Mouse (Mus musculus): ENCODE measurements around the gene Nmt1.

The Nmt1 gene

GRCm38 (mm10) chr11:103028176-103028891, at the start of gene Nmt1, which contains the start of gene Dcakd:
Gene Nmt1, plus strand, starts transcription at chr11:103028190.
Gene Dcakd, minus strand, starts transcription at chr11:103028333.
- in situ Hi-C loops (cut with MboI, MseI) = no loop called here

- in situ Hi-C loops (cut with MboI, MseI) = no loop called here
Measured at GRCm38 (mm10) chr11:102981151-102981890, 46.7 kb upstream of the Nmt1 start.

GRCm38 (mm10) chr11:102984086-102984485, 43.9 kb upstream of the Nmt1 start:
- in situ Hi-C loops (cut with MboI, MseI) = no loop called here

GRCm38 (mm10) chr11:102984615-102985014, 43.4 kb upstream of the Nmt1 start:
- in situ Hi-C loops (cut with MboI, MseI) = no loop called here

- in situ Hi-C loops (cut with MboI, MseI) = no loop called here
Measured at GRCm38 (mm10) chr11:102985160-102985559, 42.8 kb upstream of the Nmt1 start.

GRCm38 (mm10) chr11:102989641-102990151, 38.3 kb upstream of the Nmt1 start:
- in situ Hi-C loops (cut with MboI, MseI) = loop anchor here (5.0 kb wide), 1 partner anchor 92 kb away; no protein-coding TSS in a partner anchor

GRCm38 (mm10) chr11:102990152-102990663, 37.8 kb upstream of the Nmt1 start:
- in situ Hi-C loops (cut with MboI, MseI) = loop anchor here (5.0 kb wide), 1 partner anchor 93 kb away; no protein-coding TSS in a partner anchor

GRCm38 (mm10) chr11:102991681-102992080, 36.3 kb upstream of the Nmt1 start:
- in situ Hi-C loops (cut with MboI, MseI) = loop anchor here (5.0 kb wide), 1 partner anchor 94 kb away; no protein-coding TSS in a partner anchor

- in situ Hi-C loops (cut with MboI, MseI) = loop anchor here (5.0 kb wide), 1 partner anchor 96 kb away; no protein-coding TSS in a partner anchor
Measured at GRCm38 (mm10) chr11:102992940-102993339, 35.0 kb upstream of the Nmt1 start.

GRCm38 (mm10) chr11:102993420-102994029, 34.5 kb upstream of the Nmt1 start:
- in situ Hi-C loops (cut with MboI, MseI) = loop anchor here (5.0 kb wide), 1 partner anchor 96 kb away; no protein-coding TSS in a partner anchor

- in situ Hi-C loops (cut with MboI, MseI) = loop anchor here (5.0 kb wide), 1 partner anchor 98 kb away; no protein-coding TSS in a partner anchor
Measured at GRCm38 (mm10) chr11:102994952-102995351, 33.0 kb upstream of the Nmt1 start.

GRCm38 (mm10) chr11:102996385-102996784, 31.6 kb upstream of the Nmt1 start:
- in situ Hi-C loops (cut with MboI, MseI) = no loop called here

GRCm38 (mm10) chr11:102996991-102997770, 30.8 kb upstream of the Nmt1 start:
- in situ Hi-C loops (cut with MboI, MseI) = no loop called here

- in situ Hi-C loops (cut with MboI, MseI) = no loop called here
Measured at GRCm38 (mm10) chr11:102998254-102998576, 29.8 kb upstream of the Nmt1 start.

- in situ Hi-C loops (cut with MboI, MseI) = no loop called here
Measured at GRCm38 (mm10) chr11:102998577-102999316, 29.2 kb upstream of the Nmt1 start.

- in situ Hi-C loops (cut with MboI, MseI) = no loop called here
Measured at GRCm38 (mm10) chr11:102999317-102999970, 28.5 kb upstream of the Nmt1 start.

- in situ Hi-C loops (cut with MboI, MseI) = no loop called here
Measured at GRCm38 (mm10) chr11:103000111-103000510, 27.9 kb upstream of the Nmt1 start.

- in situ Hi-C loops (cut with MboI, MseI) = no loop called here
Measured at GRCm38 (mm10) chr11:103001063-103001462, 26.9 kb upstream of the Nmt1 start.

- in situ Hi-C loops (cut with MboI, MseI) = no loop called here
Measured at GRCm38 (mm10) chr11:103003210-103003609, 24.8 kb upstream of the Nmt1 start.

GRCm38 (mm10) chr11:103004852-103005251, 23.1 kb upstream of the Nmt1 start:
- in situ Hi-C loops (cut with MboI, MseI) = no loop called here

All from T-helper 1 cell (primary cell).